Mouse (Mus musculus) c-Kit-negative CD71-positive TER-119-positive erythroid progenitor cells, embryonic 14.5 days (primary cell): ENCODE results near the gene Cd24a.
A peak's percentile ranks its signal among the peaks of the same experiment; 100 is the strongest.

Experiments
- DNase-seq: peaks from one replicate; pipeline ENCODE4 v3.0.0-alpha.2; 2013; ENCODE audit warnings: low read depth, low spot score

The Cd24a gene

DNA sequence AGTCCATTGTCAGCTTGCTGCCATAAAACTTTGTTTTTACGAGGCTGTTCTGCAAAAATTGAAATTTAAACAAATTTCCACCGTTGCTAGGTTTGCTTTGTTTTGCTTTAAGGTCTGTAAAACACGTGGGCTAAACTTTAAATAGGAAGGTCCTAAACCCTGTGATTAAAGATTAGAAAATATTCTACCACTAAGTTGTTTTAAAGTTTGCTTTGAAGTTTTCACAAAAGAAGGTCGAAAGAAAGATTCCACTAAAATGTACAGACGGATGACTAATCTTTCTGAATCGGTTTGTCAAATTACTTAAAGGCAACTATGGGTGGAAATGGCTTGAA lies at the start of gene Cd24a:
Cd24a (plus strand) TSS at position 288 of the 335 bp plus-strand sequence.
- no peak for DNase-seq

DNA sequence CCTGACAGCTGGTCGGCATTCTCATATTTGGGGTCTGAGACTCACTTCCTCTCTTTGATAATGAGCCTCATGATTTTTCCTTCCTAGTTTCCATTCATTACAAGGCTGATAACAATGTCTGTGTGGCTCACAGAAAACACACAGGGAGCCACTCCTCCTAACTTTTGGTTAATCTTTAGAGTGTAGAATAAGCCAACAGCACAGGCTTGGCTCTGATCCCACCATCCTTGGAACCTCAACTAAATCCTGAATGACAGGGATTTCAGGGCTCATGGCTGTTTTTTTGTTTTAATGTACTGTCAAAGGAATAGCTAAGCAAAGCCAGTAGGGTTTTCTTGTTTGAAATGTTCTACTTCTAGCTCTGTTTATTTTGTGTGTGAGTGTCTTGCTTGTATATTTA lies 43.7 kb upstream of the Cd24a start:
- no peak for DNase-seq

DNA sequence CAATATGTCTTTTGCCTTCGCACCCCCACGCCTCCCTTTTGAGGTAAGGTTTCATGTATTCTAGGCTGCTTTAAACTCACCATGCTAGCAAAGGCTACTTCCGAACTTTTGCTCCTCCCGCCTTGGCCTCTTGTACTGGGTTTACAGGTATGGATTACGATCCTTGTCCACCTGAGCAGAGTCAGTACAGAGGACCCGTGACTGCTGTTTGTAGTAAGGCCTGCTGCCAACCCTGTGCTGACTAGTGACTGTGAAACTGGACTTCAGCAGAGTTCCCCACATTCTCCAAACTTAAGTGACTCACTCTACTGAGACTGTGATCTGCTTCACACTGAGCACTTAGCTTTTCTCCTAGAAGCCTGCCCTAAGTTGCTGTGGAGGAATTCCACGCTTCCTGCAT lies 40.4 kb upstream of the Cd24a start:
- DNase-seq: no peak

DNA sequence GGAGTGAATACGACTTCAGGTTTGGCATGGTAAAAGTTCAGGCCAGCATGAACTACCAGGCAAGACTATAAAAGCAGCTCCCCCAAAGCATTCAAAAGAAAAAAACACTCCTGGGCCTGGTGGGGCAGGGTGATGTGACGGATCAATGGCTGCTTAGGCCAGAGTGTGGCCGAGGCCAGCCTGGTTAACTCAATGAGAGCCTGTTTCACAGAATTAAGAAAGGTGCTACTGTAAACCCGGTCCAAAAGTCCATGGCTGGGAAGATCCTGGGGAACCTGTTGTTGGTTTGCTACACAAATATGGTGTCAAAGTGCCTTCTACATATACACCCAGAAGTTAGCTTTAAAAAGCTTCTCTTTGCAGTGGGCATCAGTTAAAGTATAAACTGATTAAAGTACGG lies 39.3 kb upstream of the Cd24a start:
- DNase-seq: no peak

DNA sequence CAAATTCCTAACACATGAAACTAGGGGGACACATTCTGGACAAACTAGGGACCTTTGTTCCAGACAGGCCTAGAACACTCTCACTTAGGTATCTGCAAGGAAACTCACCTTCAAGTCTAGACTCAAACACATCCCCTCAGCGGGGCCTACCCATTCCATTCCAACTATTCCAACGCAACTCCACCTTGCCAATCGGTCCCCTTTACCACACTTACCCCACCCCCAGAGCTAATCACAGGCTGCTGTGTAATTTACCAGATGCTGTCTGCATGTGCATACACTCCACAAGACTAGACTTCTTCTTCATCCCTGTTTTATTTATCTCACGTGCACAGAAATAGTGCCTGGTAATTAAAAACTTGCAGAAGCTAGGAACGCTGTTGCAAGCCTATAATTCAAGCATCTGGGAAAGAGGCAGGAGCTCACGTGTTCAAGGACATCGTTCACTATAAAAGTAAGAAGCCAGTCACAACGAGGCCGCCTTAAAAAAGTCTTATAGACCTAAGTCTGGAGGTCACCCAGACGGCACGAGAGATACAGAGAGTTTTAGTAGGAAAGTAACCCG lies 38.3 kb upstream of the Cd24a start:
- peak; percentile 1 for DNase-seq

DNA sequence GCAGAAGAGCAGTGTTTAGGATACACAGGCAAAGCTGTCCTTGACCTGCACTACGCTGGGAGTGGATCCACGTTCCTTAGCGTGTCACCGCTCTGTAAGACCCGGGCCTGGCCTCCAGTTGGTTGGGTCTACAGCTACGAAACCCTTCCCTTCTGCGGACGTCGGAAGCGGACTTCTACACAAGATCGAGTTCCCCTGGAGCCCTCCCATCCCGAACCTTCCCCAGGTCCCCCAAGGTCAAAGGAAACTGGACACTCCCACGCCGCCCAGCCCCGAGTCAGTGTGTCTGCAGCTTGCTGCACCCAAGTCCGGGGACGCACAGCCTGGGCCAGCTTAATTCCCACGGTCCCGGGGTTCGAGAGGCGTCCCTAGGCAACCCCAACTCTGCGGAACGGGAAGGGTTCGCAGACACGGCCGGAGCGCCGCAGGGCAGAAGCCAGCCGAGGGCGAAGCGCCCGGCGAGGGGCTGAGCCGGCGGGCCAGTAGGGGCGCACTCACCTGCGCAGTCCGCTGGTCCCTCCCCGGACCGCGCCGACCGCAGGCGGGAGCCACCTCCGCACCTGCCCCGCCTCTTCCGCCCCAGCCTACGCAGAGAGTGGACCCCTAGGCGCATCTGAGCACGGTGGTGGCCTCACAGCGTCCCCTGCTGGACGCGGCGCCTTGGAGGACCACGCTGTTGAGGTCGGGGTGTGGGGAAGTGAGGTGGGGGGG lies 37.5 kb upstream of the Cd24a start, which contains the start of gene 1700021F05Rik:
1700021F05Rik (minus strand) TSS at position 553 of the 711 bp plus-strand sequence.
- peak; percentile 73 for DNase-seq

DNA sequence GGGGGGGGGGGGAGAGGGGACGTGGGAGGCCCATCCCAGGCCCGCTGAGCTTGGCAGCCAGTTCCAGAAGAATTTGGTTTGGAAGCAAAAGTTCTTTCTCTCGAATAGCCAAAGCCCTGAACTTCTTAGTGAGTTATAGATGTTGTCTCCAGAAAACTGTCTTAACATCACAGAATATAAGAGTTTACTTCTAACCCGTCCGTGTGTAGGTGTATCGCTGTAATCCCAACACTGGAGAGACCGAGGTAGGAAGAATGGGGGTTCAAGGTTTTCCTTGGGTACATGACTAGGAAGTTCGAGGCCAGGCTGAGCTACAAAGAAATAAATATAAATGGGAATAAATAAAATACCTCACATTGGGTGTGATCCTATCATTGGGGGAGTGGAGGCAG lies 36.9 kb upstream of the Cd24a start:
- peak; percentile 1 for DNase-seq

DNA sequence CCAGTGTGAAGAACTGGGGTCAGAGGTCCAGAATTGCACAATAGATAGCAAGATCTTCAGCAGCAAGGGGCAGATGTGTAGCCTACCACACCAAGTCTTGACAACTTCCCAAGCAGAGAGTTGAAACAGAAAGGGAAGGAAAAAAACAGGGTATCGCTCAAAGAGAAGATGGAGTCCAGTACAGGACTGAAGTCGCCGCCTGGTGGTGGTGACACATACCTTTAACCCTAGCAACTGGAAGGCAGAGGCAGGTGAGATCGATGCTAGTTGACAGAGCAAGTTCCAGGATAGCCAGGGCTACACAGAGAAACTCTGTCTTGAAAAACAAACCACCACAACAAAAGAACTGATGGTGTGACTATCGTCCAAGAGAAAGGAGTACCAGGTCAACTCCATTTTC lies 28.7 kb upstream of the Cd24a start:
- DNase-seq: no peak

DNA sequence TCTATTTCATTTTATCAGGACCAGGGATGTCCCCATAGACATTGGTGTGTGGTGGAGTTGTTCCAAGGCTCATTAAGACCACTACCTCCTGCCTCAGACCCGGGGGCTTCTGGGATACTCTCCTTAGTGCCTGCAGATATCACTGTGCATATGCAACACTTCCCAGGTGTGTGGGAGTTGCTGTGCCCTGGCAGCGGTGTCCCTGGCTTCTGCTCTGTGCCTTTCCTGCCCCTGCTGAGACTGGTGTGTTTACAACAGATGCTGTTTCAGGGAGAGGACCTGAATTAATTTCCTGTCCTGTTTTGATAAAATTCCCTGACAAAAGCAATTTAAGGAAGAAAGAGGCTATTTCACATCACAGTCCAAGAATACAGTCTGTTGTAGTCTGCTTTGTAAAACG lies 27.2 kb upstream of the Cd24a start:
- DNase-seq: no peak

DNA sequence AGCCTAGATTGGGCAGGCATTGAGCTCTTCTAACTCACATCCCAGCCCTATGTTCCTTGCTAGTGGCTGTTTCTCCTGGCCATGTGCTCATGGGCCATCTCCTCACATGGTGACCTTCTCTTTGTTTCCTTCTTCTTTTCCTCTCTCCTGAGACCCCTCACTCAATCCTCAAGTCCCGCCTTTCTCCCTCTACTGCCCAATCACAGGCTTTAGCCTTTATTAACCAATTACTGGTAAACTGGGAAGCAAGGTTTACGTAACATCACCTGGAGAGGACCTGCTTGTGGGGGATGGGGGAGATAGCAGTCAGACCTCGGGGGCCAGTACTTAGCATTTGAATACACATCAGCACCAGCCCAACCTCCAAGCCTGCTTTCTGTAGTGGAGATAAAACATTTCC lies 26.7 kb upstream of the Cd24a start:
- DNase-seq: no peak

DNA sequence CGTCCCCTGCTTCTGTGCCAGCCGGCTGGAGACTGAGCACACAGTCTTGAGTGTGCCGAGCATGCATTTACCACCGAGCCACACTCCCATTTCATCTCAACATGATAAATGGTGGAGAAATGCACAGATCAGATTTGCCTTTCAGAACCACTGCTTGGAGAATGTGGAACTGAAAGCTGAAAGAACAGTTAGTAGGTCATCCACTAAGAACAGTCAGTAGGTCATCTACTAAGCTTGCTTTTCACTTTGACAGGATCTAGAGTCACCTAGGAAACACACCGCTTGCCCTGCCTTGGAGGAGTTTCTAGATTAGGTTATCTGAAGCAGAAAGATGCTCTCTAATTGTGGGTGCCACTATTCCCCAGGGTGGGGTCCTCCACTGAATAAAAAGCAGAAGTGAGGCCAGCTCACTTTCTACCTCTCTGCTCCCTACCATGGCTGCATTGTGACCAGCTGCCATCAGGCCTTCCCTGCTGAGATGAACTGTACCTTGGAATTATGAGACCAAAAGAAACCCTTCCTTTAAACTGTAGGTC lies 20.4 kb upstream of the Cd24a start:
- DNase-seq: no peak

DNA sequence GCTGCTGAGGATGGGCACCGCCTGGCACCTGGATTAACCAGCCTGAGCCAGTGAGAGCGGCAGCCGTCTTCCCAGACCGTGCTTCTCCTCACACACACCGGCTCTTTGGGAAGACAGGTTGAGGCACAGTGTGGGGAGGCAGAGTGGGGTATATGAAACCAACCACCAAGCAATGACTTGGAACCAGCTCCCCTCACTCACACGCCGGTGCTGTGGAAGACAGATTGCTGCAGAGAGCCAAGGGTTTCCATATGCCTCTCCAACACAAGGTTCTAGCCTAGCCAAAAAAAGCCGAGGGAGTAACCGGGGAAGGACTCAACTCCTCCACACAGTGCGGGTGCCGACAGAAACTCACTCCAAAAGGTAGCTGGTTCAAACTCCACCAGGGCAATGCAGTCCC lies 18.8 kb upstream of the Cd24a start:
- no peak for DNase-seq

DNA sequence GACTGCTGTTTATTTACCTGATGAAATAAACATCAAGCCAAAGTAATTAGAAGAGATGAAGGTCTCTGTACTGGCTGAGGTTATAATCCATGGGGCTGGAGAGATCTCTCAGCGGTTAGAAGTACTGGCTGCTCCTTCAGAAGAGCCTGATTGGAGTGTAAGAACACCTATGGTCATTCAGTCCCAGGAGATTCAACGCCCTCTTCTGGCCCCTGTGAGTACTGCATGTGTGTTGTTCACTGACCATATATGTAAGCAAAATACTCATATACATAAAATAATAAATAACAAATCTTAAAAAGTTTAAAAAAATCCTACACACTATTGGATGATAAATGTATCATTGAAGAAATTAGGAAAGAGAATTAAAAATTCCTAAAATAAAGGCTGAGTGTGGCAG lies 17.3 kb upstream of the Cd24a start:
- DNase-seq: no peak

DNA sequence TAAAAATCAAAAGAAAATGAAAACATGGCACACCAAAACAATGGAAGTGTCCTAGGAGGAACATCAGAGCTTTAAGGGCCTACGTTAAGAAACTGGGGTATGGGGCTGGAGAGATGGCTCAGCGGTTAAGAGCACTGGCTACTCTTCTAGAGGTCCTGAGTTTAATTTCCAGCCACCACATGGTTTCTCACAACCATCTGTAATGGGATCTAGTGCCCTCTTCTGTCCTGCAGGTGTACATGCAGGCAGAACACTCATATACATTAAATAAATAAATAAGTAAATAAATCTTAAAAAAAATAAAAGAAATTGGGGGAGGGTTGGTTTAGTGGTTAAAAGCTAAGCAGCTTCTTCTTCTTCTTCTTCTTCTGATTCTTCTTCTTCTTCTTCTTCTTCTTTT lies 16.8 kb upstream of the Cd24a start:
- DNase-seq: no peak

DNA sequence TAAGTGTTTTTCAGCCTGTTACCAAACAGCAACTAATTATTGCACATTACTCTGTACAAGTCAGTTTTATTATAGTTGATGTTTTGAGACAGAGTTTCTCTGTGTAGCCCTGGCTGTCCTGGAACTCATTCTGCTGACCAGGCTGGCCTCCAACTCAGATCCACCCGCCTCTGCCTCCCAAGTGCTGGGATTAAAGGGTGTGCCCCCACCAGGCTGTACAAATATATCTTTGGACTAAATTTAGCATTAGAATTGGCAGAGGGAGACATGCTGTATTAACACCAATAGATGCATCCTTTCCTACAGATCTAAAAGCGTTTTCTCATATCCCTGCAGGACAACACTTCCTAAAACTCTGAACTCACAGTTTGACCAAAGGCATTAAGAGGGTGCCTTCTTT lies 3.7 kb upstream of the Cd24a start:
- no peak for DNase-seq

DNA sequence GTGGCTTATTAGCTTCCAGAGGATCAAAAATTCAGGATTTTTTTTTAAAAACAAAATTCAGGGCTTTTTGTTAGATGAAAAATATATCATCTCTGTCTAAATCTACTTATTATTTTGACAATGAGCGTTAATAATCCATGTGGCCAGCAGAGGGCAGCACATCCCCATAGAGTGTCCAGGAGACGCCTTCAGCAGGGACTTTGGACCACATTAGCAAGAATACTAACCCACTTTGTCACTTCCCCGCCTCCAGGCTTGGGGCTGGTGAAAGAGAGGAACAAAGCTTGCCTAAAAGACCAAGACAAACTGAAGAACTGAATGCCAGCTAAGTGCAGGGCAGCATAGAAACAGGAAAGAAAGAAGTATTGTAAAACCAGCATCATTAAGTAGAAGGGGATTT lies 3.1 kb upstream of the Cd24a start:
- DNase-seq: peak; percentile 84

DNA sequence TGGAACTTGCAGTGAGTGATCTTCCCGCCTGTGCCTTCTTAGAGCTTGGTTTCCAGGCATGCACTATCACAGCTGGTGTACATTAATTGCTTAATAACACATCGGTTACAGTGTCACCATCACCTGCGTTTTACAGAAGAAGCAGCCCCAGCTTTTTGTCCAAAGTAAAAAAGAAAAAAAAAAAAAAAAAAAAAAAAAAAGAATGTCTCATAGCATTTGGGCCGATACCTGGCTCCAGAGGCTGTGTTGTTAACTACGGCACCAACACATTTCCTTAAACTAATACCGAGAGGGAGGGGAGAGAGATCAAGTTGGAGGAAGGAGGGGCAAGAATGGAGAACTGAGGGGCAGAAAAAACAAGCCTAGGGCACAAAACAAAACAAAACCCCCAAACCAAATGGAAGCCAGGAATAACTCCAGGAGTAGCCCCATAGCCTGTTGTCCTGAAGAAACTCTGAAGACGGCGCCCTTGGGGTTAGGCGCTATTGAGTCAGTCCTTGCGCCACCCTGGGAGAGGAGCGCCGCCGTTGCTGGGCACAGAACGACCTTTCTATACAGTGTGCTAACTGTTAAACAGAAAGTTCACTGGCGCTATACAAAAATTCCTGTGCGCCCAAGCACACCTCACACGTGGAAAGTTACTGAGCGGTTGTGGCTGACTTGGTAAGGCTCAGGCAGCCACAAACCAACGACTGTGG lies 636 bp upstream of the Cd24a start:
- DNase-seq: peak; percentile 68

DNA sequence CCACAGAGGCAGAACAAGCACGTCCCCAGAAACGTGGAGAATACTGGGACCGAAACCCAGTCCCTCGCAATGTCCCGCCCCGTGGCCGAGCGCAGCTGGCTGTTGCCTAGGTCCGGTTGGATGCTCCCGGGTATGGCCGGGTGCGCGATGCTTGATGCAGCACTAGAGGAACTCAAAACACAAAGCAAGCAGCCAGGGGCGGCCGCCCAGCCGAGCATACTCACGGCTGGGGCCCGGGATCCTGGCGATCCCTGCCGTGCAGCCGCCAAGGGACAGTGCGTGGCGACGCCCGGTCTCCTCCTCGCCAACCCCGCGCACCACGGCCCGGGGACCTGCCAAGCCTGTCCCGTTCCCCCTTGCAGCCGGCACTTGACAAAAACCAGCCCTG lies 276 bp downstream of the Cd24a start:
- peak; percentile 61 for DNase-seq

DNA sequence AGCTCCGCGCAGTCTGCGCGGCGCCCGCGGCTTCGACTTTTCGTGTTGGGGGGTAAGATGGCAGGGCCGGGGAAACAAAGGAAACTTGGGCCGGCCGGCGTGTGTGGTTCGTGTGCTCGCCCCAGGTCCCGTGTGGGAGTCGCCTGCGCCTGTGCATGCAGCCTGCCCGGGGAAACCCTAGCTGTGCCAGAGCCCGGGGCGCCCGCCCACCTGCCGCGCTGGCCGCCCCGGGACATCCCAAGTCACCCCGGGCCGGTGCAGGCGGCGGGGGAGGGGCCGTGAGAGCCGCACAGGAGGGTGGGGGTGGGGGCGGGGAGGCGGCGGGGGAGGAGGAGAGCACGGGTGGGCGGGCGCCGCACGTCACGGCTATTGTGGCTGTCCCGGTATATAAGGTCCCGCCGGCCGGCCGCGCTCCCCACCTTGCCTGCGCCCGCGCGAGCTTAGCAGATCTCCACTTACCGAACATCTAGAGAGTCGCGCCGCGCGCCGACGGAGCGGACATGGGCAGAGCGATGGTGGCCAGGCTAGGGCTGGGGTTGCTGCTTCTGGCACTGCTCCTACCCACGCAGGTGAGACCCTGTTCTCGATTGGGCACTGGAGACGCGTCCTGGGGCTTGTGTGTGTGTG lies 783 bp downstream of the Cd24a start:
- DNase-seq: peak; percentile 79

DNA sequence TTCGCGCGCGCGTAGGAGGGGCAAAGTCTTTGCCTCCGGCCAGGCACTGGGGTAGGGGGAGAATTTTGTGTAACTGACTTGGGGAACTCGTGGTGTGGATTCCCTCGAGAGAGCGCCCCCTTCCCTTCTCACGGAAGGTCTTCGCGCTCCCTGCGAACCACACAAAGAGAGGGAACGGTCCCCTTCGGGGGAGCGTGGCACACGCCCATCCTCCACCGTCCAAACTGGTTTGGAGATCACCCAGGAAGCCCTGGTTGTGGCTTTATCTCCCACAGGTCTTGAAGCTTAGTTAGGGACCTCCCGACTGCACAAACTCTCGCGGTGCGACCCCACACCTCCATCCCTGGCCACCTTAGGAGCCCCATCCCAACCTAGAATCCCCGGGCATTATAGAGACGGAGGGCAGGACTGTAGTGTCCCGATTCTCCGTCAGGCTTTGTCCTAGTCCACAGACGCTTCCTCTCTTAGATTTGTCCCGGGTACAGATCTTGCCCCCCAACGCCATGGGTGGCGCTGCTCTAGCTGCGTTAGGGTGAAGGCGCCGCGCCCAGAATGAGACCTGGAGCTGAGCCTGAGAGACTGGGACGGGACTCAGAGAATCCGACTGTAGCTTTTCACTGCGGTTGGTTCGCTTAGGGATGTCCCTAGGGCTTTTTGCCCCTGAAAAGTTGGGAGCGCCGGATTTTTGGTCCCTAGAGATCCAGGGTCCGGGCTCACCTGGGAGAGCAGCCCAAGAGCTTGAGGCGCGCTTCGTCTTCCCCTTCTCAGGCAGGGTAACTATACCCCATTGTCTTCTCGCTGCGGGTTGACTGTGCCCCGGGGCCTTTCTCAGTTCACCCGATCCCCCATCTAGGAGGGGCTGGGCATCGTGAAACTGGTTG lies 1.5 kb downstream of the Cd24a start:
- no peak for DNase-seq

DNA sequence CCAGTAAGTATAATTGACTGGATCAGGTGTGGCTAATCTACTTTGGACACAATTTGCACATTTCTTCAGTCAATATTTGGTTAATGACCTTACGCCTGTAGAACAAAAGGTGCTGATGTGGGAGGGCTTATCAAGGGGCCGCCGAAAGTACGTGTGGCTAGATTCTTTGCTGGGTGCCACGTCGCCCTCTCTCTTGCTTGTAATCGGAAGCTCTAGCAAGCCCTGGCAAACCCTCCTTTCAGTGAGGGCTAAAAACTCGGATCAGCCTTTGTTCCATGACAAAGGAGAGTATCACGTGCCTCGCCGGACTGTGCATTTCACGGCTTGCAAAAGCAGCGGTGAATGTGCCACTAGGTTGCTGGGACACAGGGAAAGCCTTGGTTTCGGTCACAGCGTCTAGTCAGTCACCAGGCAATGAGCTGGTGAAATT lies 2.6 kb downstream of the Cd24a start:
- DNase-seq: no peak
